Mouse (Mus musculus): ENCODE measurements around the gene Irf8.

Gene Irf8

DNA sequence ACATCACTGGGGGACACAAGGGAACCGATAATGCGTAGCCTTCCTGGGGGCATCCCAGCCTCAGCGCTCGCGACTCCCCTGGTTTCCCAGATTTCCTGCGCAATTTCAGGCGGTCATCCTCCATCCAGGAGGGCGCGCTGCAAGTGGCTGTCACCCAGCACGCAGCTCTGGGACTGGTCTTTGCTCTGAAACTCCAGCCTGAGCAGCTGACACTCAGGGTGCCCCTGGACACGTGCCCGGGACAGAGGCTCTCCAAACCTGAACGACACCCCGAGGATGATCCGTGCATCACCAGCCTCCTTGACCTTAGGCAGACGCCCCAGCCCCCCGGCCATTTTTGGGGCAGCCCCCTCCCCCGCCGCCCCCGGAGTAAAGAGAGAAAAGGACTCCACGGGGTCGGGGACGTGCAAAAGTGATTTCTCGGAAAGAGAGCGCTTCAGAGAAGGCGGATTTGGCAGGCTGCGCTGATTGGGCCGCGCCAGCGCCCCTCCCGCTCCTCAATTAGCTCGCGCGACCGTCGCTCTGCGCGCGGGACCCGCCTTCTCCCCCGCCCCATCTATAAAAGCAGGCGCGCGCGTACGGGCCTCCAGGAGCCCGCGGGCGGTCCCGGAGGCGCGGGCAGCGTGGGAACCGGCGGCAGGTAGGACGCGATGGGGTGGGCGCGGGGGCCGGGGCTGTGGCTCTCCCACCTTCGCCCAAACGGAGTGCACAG, at the start of gene Irf8:
Irf8 (plus strand) TSS at position 589 of the 712 bp plus-strand sequence.
- DNase-seq (ENCODE audit: low spot score in 2 of 2) = peak; percentile 66 to 80

DNA sequence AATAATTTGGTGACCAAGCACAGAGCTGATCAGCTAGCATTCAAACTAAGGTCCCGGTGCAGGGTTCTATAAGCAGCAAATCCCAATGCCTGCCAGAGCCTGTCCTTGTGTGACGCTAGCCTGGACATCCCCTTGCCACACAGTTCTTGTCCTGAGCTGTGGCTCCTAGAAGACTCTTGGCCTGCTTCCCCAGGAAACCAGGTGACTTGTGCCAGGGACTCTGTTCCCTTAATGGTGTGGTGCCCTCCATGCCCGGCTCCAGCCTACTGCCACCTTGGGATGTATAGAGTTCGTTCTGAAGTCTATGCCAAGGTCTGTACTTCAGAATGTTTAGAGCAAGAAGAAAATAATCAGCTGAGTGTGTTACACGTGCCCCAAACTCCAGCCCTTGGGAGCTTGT, 49.6 kb upstream of the Irf8 start:
- no peak for DNase-seq (ENCODE audit: low spot score in 2 of 2)

DNA sequence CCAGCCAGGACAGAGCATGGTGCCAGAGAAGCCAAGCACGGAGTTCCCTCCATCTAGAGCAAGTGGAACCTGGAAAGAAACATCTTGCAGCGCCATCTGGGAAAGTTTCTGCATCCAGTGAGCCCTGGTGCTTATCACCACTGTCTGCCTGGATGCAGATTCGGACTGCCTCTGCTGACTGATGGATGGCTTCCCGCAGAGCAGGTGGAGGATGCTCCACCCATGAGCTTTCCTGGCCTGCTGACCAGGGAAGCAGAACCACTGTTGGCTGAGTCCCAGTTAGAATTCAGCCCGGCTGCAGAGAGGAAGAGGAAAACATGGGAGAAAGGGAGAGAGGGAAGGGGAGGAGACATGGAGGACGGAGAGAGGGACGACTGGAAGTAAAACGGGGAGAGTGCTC, 48.4 kb upstream of the Irf8 start:
- no peak for DNase-seq (ENCODE audit: low spot score in 2 of 2)

DNA sequence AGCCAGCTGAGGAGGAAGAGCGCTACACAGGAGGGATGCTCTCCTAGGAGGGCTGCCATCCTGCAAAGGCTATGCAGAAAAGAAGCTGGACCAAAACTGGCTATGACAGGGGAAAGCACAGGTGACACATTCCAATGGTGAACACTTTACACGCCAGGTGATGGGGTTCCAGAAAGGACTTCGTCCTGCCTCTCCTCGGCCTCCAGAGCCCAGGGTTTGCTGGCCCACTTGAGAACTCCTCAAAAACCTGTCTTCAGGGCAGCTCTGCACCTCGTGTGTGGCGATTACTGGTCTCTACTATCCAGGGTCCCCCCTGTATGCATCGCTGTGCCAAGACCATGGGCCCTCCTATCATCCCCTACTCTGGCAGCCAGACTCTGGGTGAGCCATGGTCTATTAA, 47.6 kb upstream of the Irf8 start:
- DNase-seq (ENCODE audit: low spot score in 2 of 2) = no peak

DNA sequence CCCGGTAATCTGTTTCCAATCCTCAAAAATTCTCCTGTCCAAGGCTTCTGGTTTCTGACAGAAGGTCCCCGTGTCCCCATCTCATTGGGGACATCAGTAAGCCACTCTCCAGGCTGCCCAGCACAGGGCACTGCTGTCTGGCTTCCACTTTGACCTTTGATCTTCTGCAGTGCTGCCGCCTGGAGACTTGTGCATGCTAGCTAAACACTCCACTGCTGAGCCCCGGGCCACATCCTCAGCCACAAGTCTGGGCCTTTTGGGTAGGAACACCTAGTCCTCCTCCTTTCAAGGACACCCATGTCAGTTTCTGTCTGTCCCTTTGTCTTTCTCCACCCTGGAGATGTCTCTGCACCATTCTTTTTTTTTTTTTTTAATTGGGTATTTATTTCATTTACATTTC, 43.2 kb upstream of the Irf8 start:
- no peak for DNase-seq (ENCODE audit: low spot score in 2 of 2)

DNA sequence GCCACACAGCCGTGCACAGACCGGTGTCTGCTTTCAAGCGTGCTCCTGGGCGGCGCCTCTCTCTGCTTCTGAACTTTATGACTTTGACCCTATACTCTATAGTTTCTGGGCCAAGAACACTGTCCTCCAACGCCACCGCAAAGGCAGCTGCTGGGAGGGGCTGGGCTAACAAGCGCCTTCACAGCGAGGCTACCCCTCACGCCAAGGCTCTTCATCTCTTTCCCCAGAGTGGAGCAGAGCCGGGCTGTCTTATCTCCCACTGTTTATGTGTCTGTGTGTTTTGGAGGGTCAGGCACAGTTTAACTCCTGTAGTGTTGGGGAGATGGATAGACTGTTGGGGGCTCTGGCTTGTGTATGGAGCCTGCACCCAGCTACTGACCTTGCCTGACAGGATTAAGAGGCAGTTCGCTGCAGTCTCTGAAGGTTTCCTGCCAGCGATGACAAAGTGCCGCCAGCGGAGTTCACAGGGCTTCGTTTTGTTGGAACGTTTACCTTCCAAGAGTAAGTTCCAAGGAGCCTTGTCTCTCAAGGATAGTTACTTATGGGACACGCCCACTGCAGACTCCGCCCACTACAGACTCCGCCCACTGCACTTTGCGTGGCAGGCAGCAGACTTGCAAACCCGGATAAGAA, 42.2 kb upstream of the Irf8 start:
- DNase-seq (ENCODE audit: low spot score in 2 of 2) = no peak

DNA sequence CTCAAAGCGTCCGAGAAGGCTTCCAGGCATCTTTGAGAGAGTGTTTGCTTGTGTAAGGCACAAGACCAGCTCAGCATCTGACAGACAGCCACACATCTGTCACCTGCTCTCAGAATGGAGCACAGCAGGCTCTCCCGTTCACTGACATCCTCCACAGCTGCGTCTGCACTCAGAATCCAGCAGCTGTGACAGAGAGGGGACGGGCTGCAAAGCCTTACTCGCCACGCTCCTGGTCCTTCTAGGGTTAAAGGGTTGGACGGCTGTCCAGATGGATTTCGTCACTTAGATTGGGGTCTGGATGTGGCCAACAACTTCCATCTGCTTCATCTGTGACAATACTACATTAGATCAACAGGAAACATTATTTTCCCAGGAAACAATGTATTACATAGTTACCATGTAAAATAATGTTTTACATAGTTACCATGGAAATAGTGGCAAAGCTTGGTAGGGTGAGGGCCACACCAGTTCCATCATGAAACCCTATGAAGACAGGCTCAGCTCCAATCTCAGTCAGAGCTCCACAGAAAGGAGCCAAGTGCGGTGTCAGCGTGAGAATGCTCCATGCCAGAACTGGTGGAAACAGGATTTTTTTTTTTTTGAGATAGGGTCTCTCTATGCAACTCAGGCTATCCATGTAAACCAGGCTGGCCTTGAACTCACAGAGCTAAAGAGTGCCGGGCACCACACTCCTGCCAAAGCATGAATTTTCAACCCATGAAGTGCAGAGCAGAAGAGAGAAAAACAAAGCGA, 39.6 kb upstream of the Irf8 start:
- DNase-seq (ENCODE audit: low spot score in 2 of 2) = no peak

DNA sequence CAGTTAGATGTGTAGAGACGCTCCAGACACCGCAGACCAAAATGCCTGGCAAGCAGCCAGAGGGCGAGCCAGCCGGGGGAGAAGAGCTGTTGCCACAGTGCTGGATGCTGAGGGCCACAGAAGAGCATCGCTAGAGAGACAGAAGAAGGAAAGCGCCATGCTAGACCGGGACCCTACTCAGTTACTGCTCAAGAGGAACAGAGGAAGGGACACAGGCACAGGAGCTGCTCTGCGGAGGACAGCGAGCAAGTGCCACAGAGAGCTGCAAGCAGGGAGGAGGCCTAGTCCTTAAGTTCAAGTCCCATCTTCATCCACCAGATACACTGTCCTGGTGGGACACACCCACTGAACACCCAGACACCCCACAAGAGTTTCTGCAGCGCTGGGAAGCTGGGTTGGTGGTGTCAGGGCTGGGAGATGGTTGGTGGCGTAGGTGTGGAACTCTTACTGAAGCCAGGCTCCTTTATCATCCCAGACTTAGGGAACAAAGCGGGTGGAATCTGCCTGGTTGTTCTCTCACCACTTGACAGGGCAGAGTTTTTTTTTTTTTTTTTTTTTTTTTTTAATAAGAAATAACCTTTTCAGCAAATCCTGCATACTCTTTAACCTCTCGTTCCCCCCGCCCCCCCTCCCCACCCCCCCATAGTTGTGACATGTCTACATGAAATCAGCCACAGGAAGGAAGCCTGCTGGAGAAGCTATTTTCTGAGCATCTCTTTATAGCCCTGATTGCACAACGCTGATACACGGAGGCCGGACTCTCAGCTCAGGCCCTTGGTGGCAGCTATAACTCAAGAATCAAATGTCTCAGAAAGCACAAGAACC, 38.8 kb upstream of the Irf8 start:
- DNase-seq (ENCODE audit: low spot score in 2 of 2) = peak in 1 of 2 experiments; percentile 67

DNA sequence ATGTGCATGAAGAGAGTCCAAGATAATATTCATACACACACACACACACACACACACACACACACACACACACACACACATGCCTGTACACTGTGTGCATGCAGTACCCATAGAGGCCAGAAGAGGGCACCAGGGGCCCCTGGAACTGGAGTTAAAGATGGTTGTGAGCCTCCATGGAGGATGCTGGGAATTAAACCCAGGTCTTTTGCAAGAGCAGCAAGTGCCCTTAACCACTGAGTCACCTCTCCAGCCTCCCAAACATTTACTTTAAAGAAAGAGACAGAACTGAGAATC, 38.2 kb upstream of the Irf8 start:
- DNase-seq (ENCODE audit: low spot score in 2 of 2) = no peak

DNA sequence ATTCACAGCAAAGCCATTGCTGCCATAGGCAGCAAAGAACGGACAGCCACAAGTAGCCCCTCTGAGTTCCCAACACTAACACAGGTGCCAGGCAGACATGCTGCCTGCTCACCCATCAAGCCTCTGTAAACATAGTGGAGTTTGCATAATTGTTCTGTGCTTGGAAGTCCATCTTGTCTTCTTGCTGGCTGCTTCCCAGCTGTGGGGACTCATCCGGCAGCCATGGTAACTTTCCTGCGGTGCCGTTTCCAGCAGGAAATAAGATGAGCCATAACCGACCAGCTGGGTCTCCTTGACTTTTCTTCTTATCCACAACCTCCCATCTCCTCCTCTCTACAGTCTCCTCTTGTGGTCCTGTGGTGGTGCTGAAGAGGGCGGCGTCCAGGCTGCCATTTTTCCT, 37.7 kb upstream of the Irf8 start:
- no peak for DNase-seq (ENCODE audit: low spot score in 2 of 2)

DNA sequence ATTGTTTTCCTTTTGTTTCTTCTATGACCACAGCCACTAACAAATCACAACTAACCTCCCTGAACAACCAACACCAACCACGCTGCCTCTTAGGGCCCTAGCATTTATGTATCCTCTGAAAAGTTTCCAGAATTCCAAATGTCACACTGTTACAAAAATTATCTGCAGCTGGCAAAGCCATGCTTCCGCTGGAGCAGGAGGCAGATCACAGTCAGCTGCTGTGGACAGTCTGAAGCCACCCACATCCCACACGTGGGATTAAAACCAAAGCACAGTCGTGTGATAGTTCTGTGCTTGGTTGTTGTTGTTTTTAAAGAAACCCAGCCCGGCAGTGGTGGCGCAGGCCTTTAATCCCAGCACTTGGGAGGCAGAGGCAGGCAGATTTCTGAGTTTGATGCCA, 37.1 kb upstream of the Irf8 start:
- no peak for DNase-seq (ENCODE audit: low spot score in 2 of 2)

DNA sequence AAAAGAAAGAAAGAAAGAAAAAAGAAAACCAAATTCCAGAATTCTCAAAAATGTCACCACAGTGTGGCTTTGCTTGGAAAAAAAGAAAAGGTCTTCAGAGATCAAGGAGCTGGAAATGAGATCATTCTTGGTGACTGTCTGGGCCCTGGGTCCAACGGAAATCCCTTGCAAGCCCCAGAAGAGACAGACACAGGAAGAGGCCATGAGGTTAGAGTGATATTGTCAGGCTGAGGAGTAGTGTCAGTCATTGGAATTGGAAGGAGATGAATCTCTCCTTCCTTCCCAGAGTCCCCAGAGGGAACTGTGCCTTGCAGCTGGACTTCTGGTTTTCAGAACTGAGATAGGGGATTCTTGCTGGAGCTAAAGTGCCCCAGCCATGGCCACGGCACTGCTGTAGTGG, 36.6 kb upstream of the Irf8 start:
- DNase-seq (ENCODE audit: low spot score in 2 of 2) = no peak

DNA sequence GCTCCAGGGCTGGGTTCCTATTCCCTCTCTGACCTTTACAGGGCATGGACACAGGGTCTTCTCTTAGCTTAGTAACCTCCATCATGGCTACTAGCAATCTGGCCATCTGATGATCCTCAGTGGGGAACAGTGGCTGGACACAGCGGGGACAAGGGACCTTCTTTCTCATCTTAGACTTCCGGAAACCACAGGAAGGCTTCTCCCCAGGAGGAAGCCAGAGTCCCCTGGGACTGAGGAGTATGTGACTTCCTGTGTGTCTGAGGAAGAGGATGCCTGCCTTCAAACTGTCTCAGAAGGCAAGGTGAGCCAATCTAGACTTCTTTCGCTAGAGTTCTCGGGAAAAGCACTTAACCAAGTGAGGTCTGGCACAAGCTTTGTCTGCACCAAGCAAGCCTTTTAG, 36.1 kb upstream of the Irf8 start:
- no peak for DNase-seq (ENCODE audit: low spot score in 2 of 2)

DNA sequence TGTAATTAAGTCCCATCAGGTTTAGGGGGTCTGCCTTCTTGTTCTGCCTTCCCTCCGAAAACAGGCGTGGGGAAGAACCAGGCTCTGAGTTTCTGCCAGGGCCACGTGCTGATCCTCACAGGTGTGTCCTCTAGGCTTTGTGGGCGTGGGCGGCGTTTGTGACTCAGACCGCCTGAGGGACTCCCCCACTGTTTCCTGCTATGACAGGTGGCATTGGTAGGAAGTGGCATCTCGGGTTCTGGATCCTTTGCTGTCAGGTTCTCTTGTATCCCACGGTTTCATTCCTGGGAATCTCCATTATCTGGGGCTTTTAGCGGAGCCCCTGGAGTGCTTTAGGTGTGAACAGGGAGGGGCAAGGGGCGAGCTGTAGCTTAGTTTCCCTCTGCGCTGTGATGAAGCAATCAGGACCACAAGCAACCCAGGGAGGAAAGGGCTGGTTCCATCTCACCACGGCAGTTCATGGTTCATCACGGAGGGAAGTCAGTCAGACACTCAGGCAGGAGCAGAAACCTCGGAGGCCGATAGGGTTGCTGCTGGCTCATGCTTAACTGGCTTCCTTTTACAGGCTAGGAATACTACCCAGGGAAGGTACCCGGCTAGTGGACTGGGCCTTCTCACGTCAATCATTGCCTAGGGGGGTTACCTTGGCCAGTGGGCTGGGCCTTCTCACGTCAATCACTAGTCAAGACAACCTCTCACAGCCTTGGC, 34.2 kb upstream of the Irf8 start:
- no peak for DNase-seq (ENCODE audit: low spot score in 2 of 2)

DNA sequence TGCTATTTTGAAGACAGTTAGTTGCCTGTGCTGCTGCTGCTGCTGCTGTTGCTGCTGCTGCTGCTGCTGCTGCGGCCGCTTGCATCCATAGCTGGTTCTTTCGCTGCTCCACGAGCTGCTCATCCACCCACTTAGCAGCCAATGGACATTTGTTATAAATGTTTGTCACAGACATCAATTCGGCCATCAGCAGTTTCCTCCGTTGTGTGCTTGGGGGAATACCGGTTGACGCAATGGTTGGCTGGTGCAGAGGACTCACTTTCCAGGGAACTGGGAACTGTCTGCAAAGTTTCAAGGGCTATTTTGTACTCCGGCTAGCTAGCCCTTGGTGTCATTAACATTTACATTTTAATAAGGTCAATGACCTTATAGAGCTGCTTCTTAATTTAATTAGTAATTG, 32.0 kb upstream of the Irf8 start:
- no peak for DNase-seq (ENCODE audit: low spot score in 2 of 2)

DNA sequence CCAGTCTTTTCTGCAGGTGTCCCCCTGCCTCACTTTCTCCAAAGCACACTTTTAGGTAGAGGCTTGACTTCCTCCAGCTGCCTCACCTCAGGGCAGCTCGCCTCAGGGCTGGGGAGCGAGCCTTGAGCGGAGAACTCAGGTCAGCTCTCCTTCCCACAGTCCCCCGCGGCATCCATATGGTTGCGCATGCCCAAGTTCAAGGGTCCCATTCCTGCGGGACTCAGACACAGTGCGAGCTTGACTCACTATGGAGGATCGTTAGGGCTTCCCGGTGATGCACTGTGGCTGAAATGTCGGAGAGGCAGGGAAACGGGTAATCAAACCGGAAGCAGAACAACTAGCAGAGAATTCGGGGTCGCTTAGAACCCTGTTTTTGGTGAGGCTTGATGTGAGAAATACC, 31.0 kb upstream of the Irf8 start:
- no peak for DNase-seq (ENCODE audit: low spot score in 2 of 2)

DNA sequence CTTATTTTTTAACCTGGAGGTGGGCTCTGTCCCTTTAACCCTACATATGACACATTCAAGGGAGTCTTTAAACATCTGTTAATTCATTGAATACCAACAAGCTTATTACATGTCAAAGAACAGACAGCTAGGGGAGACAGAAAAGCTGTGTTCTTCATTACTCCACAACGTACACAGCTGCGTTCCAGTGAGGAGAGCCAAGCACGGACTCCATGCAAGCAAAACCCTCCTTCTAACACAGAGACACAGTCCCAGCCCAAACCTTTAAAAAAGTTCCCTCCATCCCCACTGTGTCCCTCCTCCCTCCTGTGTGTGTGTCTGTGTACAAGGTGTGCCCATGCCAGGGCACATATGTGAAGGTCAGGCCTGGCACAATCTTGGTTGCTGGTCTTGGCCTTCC, 30.0 kb upstream of the Irf8 start:
- DNase-seq (ENCODE audit: low spot score in 2 of 2) = no peak

DNA sequence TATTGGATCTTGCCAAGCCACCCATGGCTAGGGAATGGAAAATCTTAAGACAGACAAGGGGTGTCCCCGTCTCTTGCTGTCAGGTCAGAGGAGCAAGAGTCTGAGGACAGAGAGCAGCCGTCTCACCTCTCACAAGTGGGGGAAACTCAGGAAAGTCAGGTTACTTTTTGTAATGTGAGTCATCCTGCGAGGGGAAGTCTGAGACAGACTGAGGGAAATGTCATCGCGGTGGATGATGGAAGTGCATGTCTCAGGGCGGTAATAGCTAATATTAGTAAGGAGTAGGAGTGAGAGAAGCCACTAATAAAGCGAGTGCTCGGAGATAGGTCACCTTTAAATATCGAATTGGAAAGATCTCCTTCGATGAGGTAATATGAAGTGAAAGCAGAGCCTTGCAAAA, 27.0 kb upstream of the Irf8 start:
- DNase-seq (ENCODE audit: low spot score in 2 of 2) = no peak

DNA sequence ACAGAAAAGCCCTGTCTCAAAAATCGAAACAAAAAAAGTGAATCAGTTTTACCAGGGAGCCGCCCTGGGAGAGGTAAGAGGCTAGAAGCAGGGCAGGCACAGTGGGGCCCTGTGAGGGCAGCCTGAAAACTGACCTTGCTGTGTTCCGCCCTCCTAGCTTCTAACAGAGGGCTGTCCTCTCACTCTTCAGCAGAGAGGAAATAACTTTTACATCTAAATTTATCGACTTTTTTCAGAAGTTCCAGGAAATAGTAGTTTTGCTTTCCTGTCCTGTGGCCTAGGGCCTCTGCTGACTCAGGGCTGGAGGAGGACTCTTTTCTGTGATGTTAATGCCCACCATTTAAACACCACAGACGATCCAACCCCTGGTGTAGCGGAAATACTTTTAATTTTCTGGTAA, 21.0 kb upstream of the Irf8 start:
- no peak for DNase-seq (ENCODE audit: low spot score in 2 of 2)

DNA sequence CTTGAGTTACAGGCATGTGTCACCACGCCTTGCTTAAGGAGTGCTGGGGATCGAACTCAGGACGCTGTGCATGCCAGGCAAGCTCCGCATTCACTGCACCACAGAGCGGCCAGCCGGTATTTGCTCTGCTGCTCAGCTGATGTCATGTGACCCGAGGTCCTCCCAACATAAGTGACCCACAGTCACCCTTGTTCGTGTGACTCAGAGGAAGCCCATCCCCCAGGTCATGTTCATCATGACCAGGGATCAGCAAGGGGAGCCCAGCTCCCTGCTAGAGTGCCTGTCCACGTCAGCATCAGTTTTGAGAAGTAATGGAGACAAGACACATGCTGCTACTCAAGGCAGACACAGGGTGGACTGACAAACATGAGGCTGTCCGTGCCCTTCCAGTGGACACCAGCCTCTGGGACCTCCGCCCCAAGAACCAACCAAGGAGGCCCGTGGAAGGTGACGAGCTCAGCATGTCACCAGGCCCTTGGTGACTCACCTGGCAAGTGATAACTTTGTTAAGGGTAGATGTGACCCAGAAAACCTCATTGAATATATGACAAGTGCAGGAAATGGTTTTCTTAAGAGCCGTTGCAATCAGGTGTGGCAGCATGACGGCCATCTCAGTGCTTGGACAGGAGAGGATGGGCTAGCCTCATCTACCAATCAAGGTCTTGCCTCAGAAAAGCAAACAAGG, 20.0 kb upstream of the Irf8 start:
- DNase-seq (ENCODE audit: low spot score in 2 of 2) = no peak

DNA sequence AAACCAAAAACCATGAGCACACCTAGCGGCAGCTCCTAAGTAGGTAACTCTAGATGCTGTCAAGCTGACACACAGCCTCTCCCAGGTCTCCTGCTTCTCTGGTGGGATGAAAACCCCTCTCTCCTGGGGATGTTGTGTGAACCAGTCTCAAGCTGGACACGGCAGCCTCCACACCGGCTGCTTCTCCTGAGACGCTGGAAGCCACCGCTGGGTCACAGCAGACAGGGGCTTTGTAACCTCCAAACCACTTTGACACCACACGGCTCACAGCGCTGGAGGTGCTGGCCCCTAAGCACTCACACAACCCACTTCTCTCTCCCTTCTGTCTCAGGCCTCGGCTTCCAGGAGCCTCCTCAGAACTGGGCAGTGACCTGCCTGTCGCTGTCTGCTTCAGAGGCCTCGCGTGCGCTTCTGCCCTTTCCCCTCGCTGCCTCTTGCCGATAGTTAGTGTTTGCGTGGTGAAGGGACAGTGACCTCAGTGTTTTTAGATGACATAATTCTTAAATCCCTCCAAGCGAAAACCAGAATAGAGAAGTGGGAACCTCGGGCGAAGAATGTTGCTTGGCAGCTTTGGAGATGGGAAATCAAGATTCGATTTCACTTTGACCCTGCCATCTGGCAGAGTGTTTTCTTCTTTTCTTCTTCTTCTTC, 16.4 kb upstream of the Irf8 start:
- DNase-seq (ENCODE audit: low spot score in 2 of 2) = no peak
